12 mouse cellular contexts compared by ENCODE assay signal in the genomic region with DNA sequence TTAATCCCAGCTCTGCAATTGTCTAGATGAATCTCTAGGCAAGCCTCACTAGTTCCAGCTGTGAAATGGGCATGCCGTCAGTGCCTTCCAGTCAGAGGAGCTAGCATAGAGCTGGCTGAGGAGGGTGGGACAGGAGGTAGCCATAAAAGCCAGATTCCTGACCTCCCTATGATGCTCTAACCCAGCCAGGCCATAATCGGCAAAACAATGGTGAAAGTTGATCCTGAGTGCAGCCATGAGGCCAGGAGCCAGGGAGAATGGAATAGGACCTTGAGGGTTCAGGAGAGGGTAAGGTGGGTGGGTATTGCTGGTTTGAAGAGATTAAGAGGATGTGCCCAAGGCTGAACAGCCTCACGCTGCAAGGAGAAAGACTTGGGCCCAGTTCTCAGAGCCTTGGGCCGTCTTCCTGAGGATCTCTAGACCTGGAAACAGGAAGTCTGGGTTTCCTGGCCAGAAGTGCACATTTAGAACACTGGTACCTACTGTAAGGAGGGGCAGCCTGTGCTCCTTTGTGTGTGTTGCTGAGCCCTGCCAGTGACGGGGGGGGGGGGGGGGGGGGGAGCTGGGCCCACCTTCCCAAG. TPM values are rescaled to one million over a fixed set of nuclear protein-coding genes. Genes with fewer than 3 reads are reported as not detected.
DNase-seq lines count a peak whose midpoint lies in the region; ATAC-seq lines count a peak whose summit lies in the region.
"Had no signal": no experiment of that assay in that cellular context is flagged by ENCODE, and none has a peak within 500 bp of the region (broad histone marks: within the 10 kb centered on the region; RNA-seq: fewer than 3 reads in every experiment).

No protein-coding gene starts in this region.

- no peak overlapping the region for H3K4me2 ChIP-seq in heart, embryonic 11.5 days
- no peak overlapping the region for H3K4me2 ChIP-seq in kidney, embryonic 16.5 days (replicated peaks; ENCODE audit: low read depth, low read length)
- H3K4me2 ChIP-seq in liver, embryonic 16.5 days (ENCODE audit: low read depth, low read length) = no peak overlapping the region
- H3K4me2 ChIP-seq: embryonic facial prominence, embryonic 12.5 days had no signal

- ATAC-seq in heart, embryonic 11.5 days (replicated peaks; ENCODE audit: insufficient number of reproducible peaks, low FRiP score, low TSS enrichment) = no peak
- no peak for ATAC-seq in kidney, embryonic 16.5 days (ENCODE audit: low FRiP score, low TSS enrichment)
- no peak for ATAC-seq in liver, embryonic 16.5 days (ENCODE audit: low read depth)
- ATAC-seq in erythroid progenitor cell, adult 5-6 weeks (replicated peaks; ENCODE audit: low FRiP score, poor library complexity, severe bottlenecking) = no peak
- ATAC-seq: forebrain, postnatal 0 days had no signal

- H3K4me3 ChIP-seq in heart, embryonic 11.5 days (ENCODE audit: low read depth, low read length) = no peak overlapping the region
- H3K4me3 ChIP-seq in kidney, embryonic 16.5 days (ENCODE audit: low read length) = no peak overlapping the region
- H3K4me3 ChIP-seq in liver, embryonic 16.5 days (ENCODE audit: low read depth, low read length) = no peak overlapping the region
- H3K4me3 ChIP-seq: embryonic facial prominence, embryonic 12.5 days had no signal

- peaks cover 58% of the 10 kb centered on the region for H3K4me1 ChIP-seq in heart, embryonic 11.5 days (ENCODE audit: control insufficient read depth, insufficient read depth, low read length)
- peaks cover 71% of the 10 kb centered on the region for H3K4me1 ChIP-seq in kidney, embryonic 16.5 days (ENCODE audit: insufficient read depth, low read length)
- peaks cover 80% of the 10 kb centered on the region for H3K4me1 ChIP-seq in liver, embryonic 16.5 days (ENCODE audit: control insufficient read depth, low read depth, low read length)

- WGBS in heart, embryonic 11.5 days (ENCODE audit: insufficient replicate concordance) = 54% methylated on average over 4 of the region's 5 CpGs
- 51% methylated on average over 4 of the region's 5 CpGs for WGBS in kidney, embryonic 16.5 days
- 46% methylated on average over 4 of the region's 5 CpGs for WGBS in liver, embryonic 16.5 days (ENCODE audit: insufficient replicate concordance)

- no peak overlapping the region for H3K9ac ChIP-seq in heart, embryonic 11.5 days (ENCODE audit: low read depth, low read length)
- H3K9ac ChIP-seq in kidney, embryonic 16.5 days (replicated peaks; ENCODE audit: low read length) = 0 out of 2 replicates have a peak overlapping the region, but pooled peaks have one; percentile 36
- no peak overlapping the region; the same call in 1 of the 2 replicates for H3K9ac ChIP-seq in liver, embryonic 16.5 days (ENCODE audit: low read depth, low read length)
- H3K9ac ChIP-seq: embryonic facial prominence, embryonic 12.5 days; forebrain, postnatal 0 days had no signal

- no peaks in the 10 kb centered on the region for H3K9me3 ChIP-seq in heart, embryonic 11.5 days (replicated peaks; ENCODE audit: control insufficient read depth, low read length)
- no peaks in the 10 kb centered on the region for H3K9me3 ChIP-seq in kidney, embryonic 16.5 days (ENCODE audit: low read length)
- no peaks in the 10 kb centered on the region for H3K9me3 ChIP-seq in liver, embryonic 16.5 days (replicated peaks; ENCODE audit: control insufficient read depth, low read length)
- H3K9me3 ChIP-seq: embryonic facial prominence, embryonic 12.5 days had no signal

- peaks cover 43% of the 10 kb centered on the region for H3K27me3 ChIP-seq in heart, embryonic 11.5 days (ENCODE audit: control insufficient read depth, insufficient read depth, low read length)
- peaks cover 9% of the 10 kb centered on the region for H3K27me3 ChIP-seq in kidney, embryonic 16.5 days (ENCODE audit: insufficient read depth, low read length)
- peaks cover 31% of the 10 kb centered on the region for H3K27me3 ChIP-seq in liver, embryonic 16.5 days (ENCODE audit: control insufficient read depth, insufficient read depth, low read depth, low read length)

- no peaks in the 10 kb centered on the region for H3K36me3 ChIP-seq in heart, embryonic 11.5 days (ENCODE audit: control insufficient read depth, insufficient read depth, low read length)
- H3K36me3 ChIP-seq in kidney, embryonic 16.5 days (ENCODE audit: insufficient read depth, low read length) = no peaks in the 10 kb centered on the region
- no peaks in the 10 kb centered on the region for H3K36me3 ChIP-seq in liver, embryonic 16.5 days (ENCODE audit: control insufficient read depth, insufficient read depth)
- H3K36me3 ChIP-seq: embryonic facial prominence, embryonic 12.5 days had no signal

- no peak for DNase-seq in heart, postnatal 10 days
- no peak for DNase-seq in kidney, postnatal 4 days
- peak; percentile 77 for DNase-seq in ZHBTc4 (ENCODE audit: low read depth, low spot score)
- no peak for DNase-seq in layer of hippocampus, adult 11-12 months (ENCODE audit: low spot score)
- DNase-seq: cerebellum, adult 9-10 months; forebrain, postnatal 0 days had no signal

- H3K27ac ChIP-seq in heart, embryonic 11.5 days (ENCODE audit: low read depth, low read length) = peak overlapping the region; percentile 79
- peak overlapping the region; percentile 92 for H3K27ac ChIP-seq in kidney, embryonic 16.5 days (ENCODE audit: low read length)
- H3K27ac ChIP-seq in liver, embryonic 16.5 days (ENCODE audit: low read length) = peak overlapping the region; percentile 16
- H3K27ac ChIP-seq: embryonic facial prominence, embryonic 12.5 days had no signal

- intact Hi-C loops in heart, postnatal 10 days (cut with DNase I) = no loop called here

RNA-seq across cellular contexts. Expression of gene Tnfaip2, which starts 9.4 kb away (rescaled TPM):
- 7.7 and 11.2 TPM in 2 replicates for polyA plus RNA-seq in heart, embryonic 11.5 days (2014; fragmentation: Nextera tagmentation; extraction: Ambion mirVana)
- 10 to 100 TPM; 28.9 to 41.2 TPM for total RNA-seq in heart, postnatal 10 days (2021)
- 21.7 and 24.3 TPM in 2 replicates for polyA plus RNA-seq in kidney, embryonic 16.5 days (2015; fragmentation: Nextera tagmentation; extraction: Ambion mirVana)
- polyA plus RNA-seq in liver, embryonic 16.5 days (2015; fragmentation: Nextera tagmentation; extraction: Ambion mirVana) = 71.9 and 77.2 TPM in 2 replicates
- 75.7 and 109 TPM in 2 replicates for total RNA-seq in erythroid progenitor cell, adult 5-6 weeks (2015; ENCODE audit: low replicate concordance)
- 238 and 415 TPM in 2 replicates for total RNA-seq in erythroid progenitor cell, adult 5-6 weeks (2017; ENCODE audit: low replicate concordance)

RNA-seq across cellular contexts. Expression of gene Exoc3l4, which starts 16.0 kb away (rescaled TPM):
- 11.3 and 11.6 TPM in 2 replicates for polyA plus RNA-seq in heart, embryonic 11.5 days (2014; fragmentation: Nextera tagmentation; extraction: Ambion mirVana)
- total RNA-seq in heart, postnatal 10 days (2021) = 1 to 10 TPM; 5.3 to 8.3 TPM
- polyA plus RNA-seq in kidney, embryonic 16.5 days (2015; fragmentation: Nextera tagmentation; extraction: Ambion mirVana) = 19.4 and 19.9 TPM in 2 replicates
- 23.4 and 28.5 TPM in 2 replicates for polyA plus RNA-seq in liver, embryonic 16.5 days (2015; fragmentation: Nextera tagmentation; extraction: Ambion mirVana)
- 2.2 TPM in 1 of 2 replicates, not detected in the other for total RNA-seq in erythroid progenitor cell, adult 5-6 weeks (2015; ENCODE audit: low replicate concordance)
- total RNA-seq in erythroid progenitor cell, adult 5-6 weeks (2017; ENCODE audit: low replicate concordance) = not detected in 2 replicates

RNA-seq across cellular contexts. Expression of gene Lbhd2, which starts 26.2 kb away (rescaled TPM):
- 0.50 TPM in 1 of 2 replicates, not detected in the other for polyA plus RNA-seq in heart, embryonic 11.5 days (2014; fragmentation: Nextera tagmentation; extraction: Ambion mirVana)
- total RNA-seq in heart, postnatal 10 days (2021) = not detected
- polyA plus RNA-seq in kidney, embryonic 16.5 days (2015; fragmentation: Nextera tagmentation; extraction: Ambion mirVana) = 4.6 and 5.5 TPM in 2 replicates
- not detected in 2 replicates for polyA plus RNA-seq in liver, embryonic 16.5 days (2015; fragmentation: Nextera tagmentation; extraction: Ambion mirVana)
- total RNA-seq in erythroid progenitor cell, adult 5-6 weeks (2015; ENCODE audit: low replicate concordance) = not detected in 2 replicates
- total RNA-seq in erythroid progenitor cell, adult 5-6 weeks (2017; ENCODE audit: low replicate concordance) = not detected in 2 replicates
- polyA plus RNA-seq: C2C12 had no signal

RNA-seq across cellular contexts. Expression of gene Gm266, which starts 52.8 kb away (rescaled TPM):
- polyA plus RNA-seq in heart, embryonic 11.5 days (2014; fragmentation: Nextera tagmentation; extraction: Ambion mirVana) = 5.5 and 6.2 TPM in 2 replicates
- 1 to 10 TPM; 2.2 to 2.4 TPM for total RNA-seq in heart, postnatal 10 days (2021)
- 78.6 and 84.8 TPM in 2 replicates for polyA plus RNA-seq in kidney, embryonic 16.5 days (2015; fragmentation: Nextera tagmentation; extraction: Ambion mirVana)
- 0.46 and 0.52 TPM in 2 replicates for polyA plus RNA-seq in liver, embryonic 16.5 days (2015; fragmentation: Nextera tagmentation; extraction: Ambion mirVana)
- 1.8 TPM in 1 of 2 replicates, not detected in the other for total RNA-seq in erythroid progenitor cell, adult 5-6 weeks (2015; ENCODE audit: low replicate concordance)
- not detected in 2 replicates for total RNA-seq in erythroid progenitor cell, adult 5-6 weeks (2017; ENCODE audit: low replicate concordance)

RNA-seq across cellular contexts. Expression of gene Cdc42bpb, which starts 55.3 kb away (rescaled TPM):
- polyA plus RNA-seq in heart, embryonic 11.5 days (2014; fragmentation: Nextera tagmentation; extraction: Ambion mirVana) = 25.4 and 33.2 TPM in 2 replicates
- 100 to 1,000 TPM in 1 of 2 experiments, 10 to 100 TPM in 1; 96.4 to 106 TPM for total RNA-seq in heart, postnatal 10 days (2021)
- polyA plus RNA-seq in kidney, embryonic 16.5 days (2015; fragmentation: Nextera tagmentation; extraction: Ambion mirVana) = 40.6 and 45.2 TPM in 2 replicates
- polyA plus RNA-seq in liver, embryonic 16.5 days (2015; fragmentation: Nextera tagmentation; extraction: Ambion mirVana) = 8.1 and 10.1 TPM in 2 replicates
- 0.42 and 9.7 TPM in 2 replicates for total RNA-seq in erythroid progenitor cell, adult 5-6 weeks (2015; ENCODE audit: low replicate concordance)
- total RNA-seq in erythroid progenitor cell, adult 5-6 weeks (2017; ENCODE audit: low replicate concordance) = 0.64 and 9.7 TPM in 2 replicates

Comparison
In these comparisons a context has a peak if more than half of its experiments do, and no peak if none do; other contexts are left out.
1. H3K27ac ChIP-seq: peak in every context shown above with its lines; median percentile 92 in kidney, embryonic 16.5 days; 79 in heart, embryonic 11.5 days; 16 in liver, embryonic 16.5 days.